Mouse (Mus musculus) kidney, adult 11 months (tissue): ENCODE results near the gene Ldlrad1.

Source experiments
- DNase-seq: peaks from one replicate; pipeline ENCODE4 v3.0.0; 2022

Gene Ldlrad1

GRCm38 (mm10) chr4:107211936-107212335 lies 3.0 kb downstream of the Ldlrad1 start:
- no peak for DNase-seq

GRCm38 (mm10) chr4:107213279-107214011 lies 4.5 kb downstream of the Ldlrad1 start:
- no peak for DNase-seq

GRCm38 (mm10) chr4:107217574-107217973 lies 8.6 kb downstream of the Ldlrad1 start:
- no peak for DNase-seq

GRCm38 (mm10) chr4:107221524-107221923 lies 12.5 kb downstream of the Ldlrad1 start:
- no peak for DNase-seq

GRCm38 (mm10) chr4:107223225-107224204 lies 14.5 kb downstream of the Ldlrad1 start:
- DNase-seq = peak; percentile 19

- DNase-seq = no peak
These were observed 17.3 kb downstream of the Ldlrad1 start for GRCm38 (mm10) chr4:107226313-107226712.

- DNase-seq = no peak
These were observed 23.2 kb downstream of the Ldlrad1 start for GRCm38 (mm10) chr4:107232219-107232618.

GRCm38 (mm10) chr4:107238253-107238652 lies 29.3 kb downstream of the Ldlrad1 start:
- no peak for DNase-seq

- DNase-seq = no peak
These were observed 31.2 kb downstream of the Ldlrad1 start for GRCm38 (mm10) chr4:107240196-107240595.

GRCm38 (mm10) chr4:107243365-107244333 lies 34.7 kb downstream of the Ldlrad1 start:
- DNase-seq = peak; percentile 15

- no peak for DNase-seq
These were observed 36.4 kb downstream of the Ldlrad1 start for GRCm38 (mm10) chr4:107245368-107245767.

- no peak for DNase-seq
These were observed 37.1 kb downstream of the Ldlrad1 start for GRCm38 (mm10) chr4:107246040-107246439.

GRCm38 (mm10) chr4:107247110-107247509 lies 38.1 kb downstream of the Ldlrad1 start:
- no peak for DNase-seq

- DNase-seq = no peak
These were observed 39.1 kb downstream of the Ldlrad1 start for GRCm38 (mm10) chr4:107248061-107248460.

GRCm38 (mm10) chr4:107249471-107249870 lies 40.5 kb downstream of the Ldlrad1 start:
- DNase-seq = no peak

GRCm38 (mm10) chr4:107250494-107250893 lies 41.5 kb downstream of the Ldlrad1 start:
- DNase-seq = peak; percentile 14

GRCm38 (mm10) chr4:107252522-107252921 lies 43.5 kb downstream of the Ldlrad1 start:
- DNase-seq = peak; percentile 15

- peak; percentile 96 for DNase-seq
These were observed 44.4 kb downstream of the Ldlrad1 start, which contains the start of the genes Lrrc42 and Hspb11 for GRCm38 (mm10) chr4:107253125-107254091. Gene Lrrc42 (minus strand): TSS chr4:107253532. Gene Hspb11 (plus strand): TSS chr4:107253593.

- DNase-seq = no peak
These were observed 45.4 kb downstream of the Ldlrad1 start for GRCm38 (mm10) chr4:107254414-107254813.

GRCm38 (mm10) chr4:107260001-107260400 lies 51.0 kb downstream of the Ldlrad1 start:
- DNase-seq = no peak
